Mouse (Mus musculus) spleen, postnatal 36 days (tissue): ENCODE measurements around the gene Serpina1d.
"Not testable (repeated sequence)": the region's sequence is repeated elsewhere in the genome, so short reads cannot be mapped to it uniquely, and the experiment has no call there.

Experiments
- DNase-seq, 2 experiments: peaks; one replicate each; pipeline ENCODE4 v3.0.0; 2022; ENCODE audit warnings: low spot score in 2 of 2, mixed read lengths in 1 of 2

The Serpina1d gene

DNA sequence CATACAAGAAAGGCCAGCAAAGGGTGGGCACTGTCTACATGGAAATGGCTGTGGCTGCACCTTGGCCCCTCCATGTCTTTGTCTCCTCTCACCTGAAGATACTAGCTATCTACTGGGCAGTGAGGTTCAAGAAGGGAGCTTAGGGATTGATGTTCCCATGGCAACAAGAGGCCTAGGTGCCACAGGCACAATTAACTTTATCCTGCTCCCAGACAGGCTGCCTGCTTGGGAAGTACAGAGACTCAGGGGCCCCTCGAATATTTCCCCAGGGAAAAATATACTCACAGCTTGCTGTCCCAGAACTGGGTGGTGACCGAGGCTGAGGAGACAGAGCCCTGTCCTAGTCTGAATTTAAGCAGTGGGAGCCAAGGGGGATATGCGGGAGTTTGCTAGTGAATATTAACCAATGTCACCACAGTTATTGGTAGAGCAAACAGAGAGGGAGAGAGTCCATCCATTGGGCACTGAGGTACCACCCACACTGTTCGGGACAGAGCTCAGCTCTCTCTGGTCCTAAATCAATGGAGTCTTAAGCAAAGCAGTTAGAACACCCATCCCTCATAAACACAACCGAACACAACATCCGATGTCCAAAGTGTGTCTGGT lies at the start of gene Serpina1d:
TSS of gene Serpina1d (minus strand) at position 347 of the 606 bp plus-strand sequence.
- not testable (repeated sequence) for DNase-seq

DNA sequence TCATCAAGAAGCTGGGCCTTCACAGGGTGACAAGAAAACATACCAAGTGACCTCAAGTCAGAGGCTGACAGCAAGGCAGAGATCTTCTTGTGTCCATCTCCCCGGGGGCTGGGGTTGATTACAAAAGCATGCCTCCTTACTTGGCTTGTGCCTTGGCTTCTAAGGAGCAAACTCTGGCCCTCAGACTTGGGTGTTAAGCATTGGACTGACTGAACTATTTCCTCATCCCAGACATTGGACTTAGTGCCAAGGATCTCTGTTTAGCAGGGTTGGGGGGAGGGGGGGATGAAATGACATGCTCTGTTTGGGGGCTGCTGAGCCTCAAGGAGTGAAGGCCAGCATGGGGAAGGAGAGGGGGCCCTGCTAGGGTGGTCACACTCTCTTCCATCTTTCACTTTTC lies 2.8 kb downstream of the Serpina1d start:
- not testable (repeated sequence) for DNase-seq

DNA sequence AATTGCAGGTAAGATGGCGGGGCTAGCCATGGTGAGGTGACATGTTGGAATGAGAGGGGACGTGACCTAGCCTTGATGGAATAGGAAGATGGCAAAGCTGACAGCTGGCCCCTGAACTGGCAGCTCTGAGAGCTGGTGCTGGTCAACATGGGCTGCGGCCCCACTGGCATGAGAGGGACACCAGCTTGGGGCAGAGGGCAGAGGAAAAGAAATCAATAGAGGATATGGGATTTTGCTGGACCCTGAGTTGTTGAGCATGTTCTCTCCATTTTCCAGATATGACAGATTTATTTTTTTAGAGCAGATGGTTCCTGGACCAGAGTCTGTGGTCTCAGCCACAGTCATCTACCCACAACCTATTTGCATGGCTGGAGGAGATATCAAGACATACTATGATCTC lies 10.3 kb downstream of the Serpina1d start:
- DNase-seq: not testable (repeated sequence)

DNA sequence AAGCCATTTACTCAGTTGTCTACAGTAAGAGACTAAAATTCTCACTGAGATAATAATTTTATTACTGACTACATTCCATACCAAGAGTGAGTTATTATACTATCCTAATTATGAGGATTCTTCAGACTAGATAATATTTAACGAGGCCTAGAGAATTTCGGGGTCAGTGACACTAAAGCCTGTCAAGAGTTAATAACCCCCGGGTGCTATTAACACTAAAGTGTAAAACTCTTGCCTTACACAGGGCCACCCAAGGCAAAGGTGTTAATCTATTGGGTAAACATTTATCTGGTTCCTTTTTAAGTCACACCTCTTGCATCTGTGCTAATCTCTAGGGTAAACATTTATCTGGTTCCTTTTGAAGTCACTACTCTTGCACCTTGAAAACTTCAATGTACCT lies 13.1 kb downstream of the Serpina1d start:
- not testable (repeated sequence) for DNase-seq

DNA sequence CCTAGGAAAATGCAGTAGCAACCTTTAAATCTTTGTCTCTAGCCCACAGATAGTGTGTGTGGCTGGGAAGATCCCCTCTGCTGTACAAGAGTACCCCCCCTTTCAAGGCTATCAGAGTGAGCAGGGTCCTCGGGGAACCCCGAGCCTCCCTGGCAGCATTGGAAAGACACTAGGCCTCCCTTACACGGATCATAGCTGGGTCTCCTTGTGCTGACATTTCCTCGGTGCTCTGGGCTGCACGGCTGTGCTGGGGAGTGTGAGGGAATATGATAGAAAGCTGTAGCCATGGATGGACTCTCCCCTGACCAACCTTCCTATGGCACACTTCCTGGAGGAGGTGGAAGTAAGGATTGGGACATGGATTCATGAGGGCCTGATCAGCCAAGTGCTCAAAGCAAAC lies 27.4 kb downstream of the Serpina1d start:
- not testable (repeated sequence) for DNase-seq

DNA sequence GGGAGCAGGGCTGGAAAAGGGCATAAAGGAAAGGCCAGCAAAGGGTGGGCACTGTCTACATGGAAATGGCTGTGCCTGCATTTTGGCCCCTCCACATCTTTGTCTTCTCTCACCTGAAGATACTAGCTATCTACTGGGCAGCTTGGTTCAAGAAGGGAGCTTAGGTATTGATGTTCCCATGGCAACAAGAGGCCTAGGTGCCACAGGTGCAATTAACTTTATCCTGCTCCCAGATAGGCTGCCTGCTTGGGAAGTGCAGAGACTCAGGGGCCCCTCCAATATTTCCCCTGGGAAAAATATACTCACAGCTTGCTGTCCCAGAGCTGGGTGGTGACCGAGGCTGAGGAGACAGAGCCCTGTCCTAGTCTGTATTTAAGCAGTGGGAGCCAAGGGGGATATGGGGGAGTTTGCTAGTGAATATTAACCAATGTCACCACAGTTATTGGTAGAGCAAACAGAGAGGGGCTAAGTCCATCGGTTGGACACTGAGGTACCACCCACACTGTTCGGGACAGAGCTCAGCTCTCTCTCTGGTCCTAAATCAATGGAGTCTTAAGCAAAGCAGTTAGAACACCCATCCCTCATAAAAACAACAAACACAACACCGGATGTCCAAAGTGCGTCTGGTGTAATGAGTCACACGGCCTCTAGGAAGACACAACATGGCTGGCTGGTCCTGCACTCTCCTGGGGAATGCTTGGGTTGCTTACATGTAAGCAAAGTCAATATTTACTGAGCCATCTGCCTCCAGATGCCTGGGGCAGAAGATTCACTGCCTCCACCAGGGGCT lies 35.4 kb downstream of the Serpina1d start:
- not testable (repeated sequence) for DNase-seq

DNA sequence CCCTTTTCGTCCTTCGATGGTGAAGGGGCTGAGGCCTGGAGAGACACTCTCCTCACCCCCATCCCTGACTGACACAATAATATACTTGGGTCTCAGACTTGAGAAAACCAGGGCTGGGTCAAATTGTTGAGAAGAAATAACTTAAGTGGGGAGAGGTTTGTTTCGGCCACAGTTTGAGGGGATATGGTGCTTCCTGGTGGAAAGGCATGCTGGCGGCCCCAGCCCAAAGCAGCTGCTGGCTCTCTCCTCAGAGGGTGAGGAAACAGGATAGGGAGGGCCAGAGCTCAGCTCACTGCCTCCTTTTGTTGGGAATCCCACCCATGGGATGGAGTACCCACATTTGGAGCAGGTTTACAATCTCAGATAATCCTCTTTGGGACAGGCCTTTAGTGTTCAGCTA lies 37.8 kb downstream of the Serpina1d start:
- DNase-seq: not testable (repeated sequence)

DNA sequence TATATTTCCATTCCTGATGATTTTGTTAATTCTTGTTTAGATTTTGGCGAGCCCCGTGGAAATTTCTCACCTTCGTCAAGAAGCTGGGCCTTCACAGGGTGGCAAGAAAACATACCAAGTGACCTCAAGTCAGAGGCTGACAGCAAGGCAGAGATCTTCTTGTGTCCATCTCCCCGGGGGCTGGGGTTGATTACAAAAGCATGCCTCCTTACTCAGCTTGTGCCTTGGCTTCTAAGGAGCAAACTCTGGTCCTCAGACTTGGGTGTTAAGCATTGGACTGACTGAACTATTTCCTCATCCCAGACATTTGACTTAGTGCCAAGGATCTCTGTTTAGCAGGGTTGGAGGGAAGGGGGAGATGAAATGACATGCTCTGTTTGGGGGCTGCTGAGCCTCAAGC lies 38.3 kb downstream of the Serpina1d start:
- DNase-seq: not testable (repeated sequence)
